Mouse (Mus musculus) erythroblast, embryonic 14.5 days (primary cell): ENCODE results near the gene Nup214. TPM values are rescaled to one million over a fixed set of nuclear protein-coding genes. Genes with fewer than 3 reads are reported as not detected.

ENCODE experiments used
- H3K27me3 ChIP-seq: 2 replicates; pipeline ENCODE4 v1.6.1; 2012; ENCODE audit warnings: inconsistent platforms; ENCODE audit not compliant: control insufficient read depth
- H3K36me3 ChIP-seq: 2 replicates; pipeline ENCODE4 v1.6.1; 2012; ENCODE audit warnings: mild to moderate bottlenecking, inconsistent platforms; ENCODE audit not compliant: control insufficient read depth
- H3K4me1 ChIP-seq: 2 replicates; pipeline ENCODE4 v1.6.1; 2012; ENCODE audit warnings: inconsistent platforms; ENCODE audit not compliant: control insufficient read depth
- H3K4me3 ChIP-seq: replicated peaks from 2 replicates; pipeline ENCODE3; 2012; ENCODE audit warnings: moderate library complexity, mild to moderate bottlenecking, inconsistent platforms
- H3K9me3 ChIP-seq: 2 replicates; pipeline ENCODE4 v1.6.1; 2012; ENCODE audit warnings: low read length, inconsistent platforms, mixed read lengths; ENCODE audit not compliant: control insufficient read depth
- GATA1 ChIP-seq: IDR thresholded peaks from 2 replicates; pipeline ENCODE4 v1.6.1; 2012; ENCODE audit warnings: low read length, inconsistent platforms, mixed read lengths
- TAL1 ChIP-seq: IDR thresholded peaks from 3 replicates; pipeline ENCODE4 v1.6.1; 2012; ENCODE audit warnings: low read length, inconsistent platforms, mixed read lengths
- polyA plus RNA-seq: library from polyadenylated mRNA; stranded (reverse); fragments of >175 nt; gene quantifications from 2 replicates; pipeline ENCODE4 v1.2.3, GENCODE M21; 2012

The Nup214 gene
- polyA plus RNA-seq, 1 experiment, result 1.6 TPM

GRCm38 (mm10) chr2:32083159-32084011 is 109.1 kb downstream of the Nup214 start:
- Histone ChIP-seq H3K9me3 (no peaks in the 10 kb centered on the region), H3K27me3 (peaks cover 27% of the 10 kb centered on the region), H3K4me3 (peak overlapping the region; percentile 88), H3K36me3 (peaks cover 53% of the 10 kb centered on the region), H3K4me1 (peaks cover 93% of the 10 kb centered on the region)
- TF ChIP-seq GATA1 (no peak), TAL1 (no peak)

GRCm38 (mm10) chr2:32084111-32084871 is 110.1 kb downstream of the Nup214 start, which contains the start of gene Fam78a:
TSS of gene Fam78a (minus strand) at chr2:32084857.
- TF ChIP-seq GATA1 (no peak), TAL1 (no peak)
- Histone ChIP-seq H3K4me1 (peaks cover 91% of the 10 kb centered on the region), H3K9me3 (no peaks in the 10 kb centered on the region), H3K27me3 (peaks cover 36% of the 10 kb centered on the region), H3K4me3 (peak within 1 kb of the TSS; percentile 88), H3K36me3 (peaks cover 44% of the 10 kb centered on the region)

GRCm38 (mm10) chr2:32084872-32085199 is 110.6 kb downstream of the Nup214 start:
- Histone ChIP-seq H3K36me3 (peaks cover 38% of the 10 kb centered on the region), H3K27me3 (peaks cover 40% of the 10 kb centered on the region), H3K4me3 (peak overlapping the region; percentile 88), H3K4me1 (peaks cover 86% of the 10 kb centered on the region), H3K9me3 (no peaks in the 10 kb centered on the region)
- TF ChIP-seq TAL1 (no peak), GATA1 (no peak)

- Histone ChIP-seq H3K27me3 (peaks cover 44% of the 10 kb centered on the region), H3K36me3 (peaks cover 34% of the 10 kb centered on the region), H3K4me1 (peaks cover 83% of the 10 kb centered on the region), H3K9me3 (no peaks in the 10 kb centered on the region), H3K4me3 (peak overlapping the region; percentile 88)
- TF ChIP-seq TAL1 (peak; percentile 44; the same call in 1 of the 3 replicates), GATA1 (peak; percentile 73)
These were observed 111.0 kb downstream of the Nup214 start for GRCm38 (mm10) chr2:32085231-32085630.

GRCm38 (mm10) chr2:32087606-32088005 is 113.4 kb downstream of the Nup214 start:
- Histone ChIP-seq H3K4me3 (no peak overlapping the region), H3K36me3 (peaks cover 10% of the 10 kb centered on the region), H3K27me3 (peaks cover 46% of the 10 kb centered on the region), H3K9me3 (no peaks in the 10 kb centered on the region), H3K4me1 (peaks cover 67% of the 10 kb centered on the region)
- TF ChIP-seq TAL1, result no peak
- no peak for TF ChIP-seq GATA1

DNA sequence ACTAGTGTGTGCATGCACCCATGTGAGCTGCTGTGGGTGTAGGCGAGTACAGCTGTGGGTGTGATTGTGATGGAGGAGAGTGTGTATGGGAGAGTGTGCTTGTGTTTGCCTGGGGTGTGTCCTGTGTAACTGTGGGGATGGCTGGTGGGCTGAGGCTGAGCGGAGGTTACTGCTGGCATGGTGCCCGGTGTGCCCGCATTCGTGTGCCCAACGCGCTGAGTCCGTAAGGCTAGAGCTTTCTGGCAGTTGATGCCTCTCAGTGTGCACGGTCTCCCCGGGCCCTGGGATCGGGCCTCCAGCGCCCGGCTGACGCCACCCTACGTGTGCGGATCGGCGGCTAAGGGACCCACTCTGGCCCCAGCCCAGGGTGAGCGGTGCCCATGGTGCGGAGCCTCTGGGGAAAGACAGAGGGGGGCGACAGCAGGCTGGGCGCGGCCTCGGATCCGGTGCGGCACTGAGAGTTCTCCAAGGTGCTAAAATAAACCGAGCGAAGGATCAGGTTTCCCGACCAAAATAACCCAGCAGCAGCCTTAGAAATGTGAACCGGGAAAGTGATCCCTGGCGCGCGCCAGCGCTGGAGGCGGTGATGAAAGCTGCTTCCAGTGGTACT is 114.2 kb downstream of the Nup214 start:
- H3K9me3 ChIP-seq, result no peaks in the 10 kb centered on the region
- peaks cover 5% of the 10 kb centered on the region for H3K36me3 ChIP-seq
- no peak overlapping the region for H3K4me3 ChIP-seq
- H3K4me1 ChIP-seq, result peaks cover 65% of the 10 kb centered on the region
- TF ChIP-seq GATA1 (no peak), TAL1 (no peak)
- peaks cover 41% of the 10 kb centered on the region for H3K27me3 ChIP-seq

DNA sequence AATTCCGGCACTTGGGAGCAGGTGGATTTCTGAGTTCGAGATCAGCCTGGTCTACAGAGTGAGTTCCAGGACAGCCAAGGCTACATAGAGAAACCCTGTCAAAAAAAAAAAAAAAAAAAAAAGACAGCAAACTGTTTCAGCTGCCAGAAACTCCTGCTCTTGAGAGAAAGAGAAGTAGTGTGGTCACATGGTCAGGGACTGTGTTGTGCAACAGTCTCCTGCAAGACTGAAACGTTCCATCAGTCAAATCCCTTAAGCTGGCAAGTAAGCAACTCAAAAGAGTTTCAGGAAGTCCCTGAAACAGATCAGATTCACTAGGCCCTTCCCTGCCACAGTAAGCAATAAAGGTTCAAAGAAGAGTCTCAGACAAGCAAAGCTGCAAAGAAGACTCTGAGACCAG is 115.4 kb downstream of the Nup214 start:
- Histone ChIP-seq H3K36me3 (peaks cover 5% of the 10 kb centered on the region), H3K4me3 (no peak overlapping the region), H3K9me3 (no peaks in the 10 kb centered on the region), H3K4me1 (peaks cover 68% of the 10 kb centered on the region), H3K27me3 (peaks cover 41% of the 10 kb centered on the region)
- TF ChIP-seq GATA1 (no peak), TAL1 (no peak)

DNA sequence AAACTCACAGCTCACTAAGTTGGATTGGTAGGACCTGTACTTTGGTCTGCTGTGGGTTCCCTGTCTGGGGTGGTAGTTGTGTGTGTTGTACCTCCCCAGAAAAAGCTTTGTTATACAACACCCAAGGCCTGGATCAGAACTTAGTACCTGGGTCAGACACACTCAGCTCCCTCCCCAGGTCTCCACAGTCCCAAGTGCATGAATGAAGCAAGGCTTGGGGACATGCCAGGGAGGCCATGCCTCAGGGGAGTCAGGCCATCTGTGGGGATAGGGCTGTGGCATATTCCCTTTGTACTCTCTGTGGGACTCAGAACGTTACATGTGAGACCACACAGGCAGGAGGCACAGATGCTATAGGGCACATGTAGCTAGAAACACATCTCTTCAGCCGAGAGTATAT is 115.9 kb downstream of the Nup214 start:
- TF ChIP-seq TAL1, result no peak
- TF ChIP-seq GATA1, result no peak
- H3K4me1 ChIP-seq, result peaks cover 67% of the 10 kb centered on the region
- H3K4me3 ChIP-seq, result no peak overlapping the region
- no peaks in the 10 kb centered on the region for H3K9me3 ChIP-seq
- peaks cover 41% of the 10 kb centered on the region for H3K27me3 ChIP-seq
- peaks cover 5% of the 10 kb centered on the region for H3K36me3 ChIP-seq

DNA sequence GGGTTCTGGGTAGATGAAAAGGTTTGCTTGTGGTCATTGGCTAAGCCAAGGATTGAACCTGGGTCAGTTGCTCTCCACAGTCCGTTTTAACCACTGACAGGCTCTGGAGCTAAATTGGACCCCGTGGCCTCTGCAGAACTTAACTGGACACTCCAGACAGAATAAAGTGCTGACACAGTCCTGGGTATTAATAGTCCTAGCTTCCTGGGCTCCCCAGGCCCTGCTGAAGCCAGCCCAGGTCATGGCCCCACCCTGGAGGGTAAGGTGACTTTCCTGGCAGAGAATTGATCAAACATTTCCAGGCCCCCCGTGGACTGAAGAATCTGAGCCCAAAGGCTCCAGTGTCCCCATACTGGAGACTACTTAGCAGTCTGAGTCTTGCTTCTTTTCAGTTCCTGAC is 117.7 kb downstream of the Nup214 start:
- Histone ChIP-seq H3K27me3 (peaks cover 36% of the 10 kb centered on the region), H3K9me3 (no peaks in the 10 kb centered on the region), H3K4me3 (no peak overlapping the region), H3K36me3 (no peaks in the 10 kb centered on the region), H3K4me1 (peaks cover 67% of the 10 kb centered on the region)
- TF ChIP-seq GATA1, result no peak
- no peak for TF ChIP-seq TAL1
